Mouse (Mus musculus) left cerebral cortex, postnatal 14 days (tissue): ENCODE results near the gene Cpne5. TPM values are rescaled to one million over a fixed set of nuclear protein-coding genes. Genes with fewer than 3 reads are reported as not detected.

Source experiments
- DNase-seq, 2 experiments: peaks; one replicate each; pipeline ENCODE4 v3.0.0; 2021 to 2022; ENCODE audit warnings: low spot score in 2 of 2, mixed read lengths in 1 of 2
- intact Hi-C: fragments of 180-260 bp; cut with DNase I; formaldehyde crosslinking; loops from one replicate; pipeline ENCODE4 v1.15.1; 2025
- total RNA-seq, 2 experiments: library from RNA; stranded (reverse); gene quantifications; 2 replicates each; pipeline ENCODE4 v1.2.3; 2021

Cpne5 gene
- total RNA-seq, 2 experiments from 2014 or later: 82.0 to 86.5 TPM

DNA sequence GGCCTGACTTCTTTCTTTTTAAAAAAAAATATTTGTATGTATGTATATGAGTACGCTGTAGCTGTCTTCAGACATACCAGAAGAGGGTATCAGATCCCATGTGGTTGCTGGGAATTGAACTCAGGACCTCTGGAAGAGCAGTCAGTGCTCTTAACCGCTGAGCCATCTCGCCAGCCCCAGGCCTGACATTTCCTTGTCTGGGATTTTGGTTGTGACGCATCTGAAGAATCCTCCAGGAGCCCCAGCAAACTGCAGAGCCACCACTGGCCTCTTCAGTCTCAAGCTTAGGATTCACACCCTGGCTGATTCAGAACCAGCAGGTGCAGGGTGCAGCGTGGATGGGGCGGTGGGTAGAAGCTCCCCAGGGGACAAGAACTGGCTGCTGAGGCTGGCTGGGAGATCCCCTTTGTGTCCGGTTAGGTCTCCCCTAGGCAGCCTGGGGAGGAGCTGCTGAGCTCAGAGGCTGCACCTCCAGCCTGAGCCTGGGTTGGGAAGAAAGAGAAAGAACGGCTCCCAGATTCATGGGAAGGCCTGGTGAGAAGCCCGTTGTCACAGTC lies 59.4 kb downstream of the Cpne5 start:
- intact Hi-C loops: no loop called here
- no peak for DNase-seq

DNA sequence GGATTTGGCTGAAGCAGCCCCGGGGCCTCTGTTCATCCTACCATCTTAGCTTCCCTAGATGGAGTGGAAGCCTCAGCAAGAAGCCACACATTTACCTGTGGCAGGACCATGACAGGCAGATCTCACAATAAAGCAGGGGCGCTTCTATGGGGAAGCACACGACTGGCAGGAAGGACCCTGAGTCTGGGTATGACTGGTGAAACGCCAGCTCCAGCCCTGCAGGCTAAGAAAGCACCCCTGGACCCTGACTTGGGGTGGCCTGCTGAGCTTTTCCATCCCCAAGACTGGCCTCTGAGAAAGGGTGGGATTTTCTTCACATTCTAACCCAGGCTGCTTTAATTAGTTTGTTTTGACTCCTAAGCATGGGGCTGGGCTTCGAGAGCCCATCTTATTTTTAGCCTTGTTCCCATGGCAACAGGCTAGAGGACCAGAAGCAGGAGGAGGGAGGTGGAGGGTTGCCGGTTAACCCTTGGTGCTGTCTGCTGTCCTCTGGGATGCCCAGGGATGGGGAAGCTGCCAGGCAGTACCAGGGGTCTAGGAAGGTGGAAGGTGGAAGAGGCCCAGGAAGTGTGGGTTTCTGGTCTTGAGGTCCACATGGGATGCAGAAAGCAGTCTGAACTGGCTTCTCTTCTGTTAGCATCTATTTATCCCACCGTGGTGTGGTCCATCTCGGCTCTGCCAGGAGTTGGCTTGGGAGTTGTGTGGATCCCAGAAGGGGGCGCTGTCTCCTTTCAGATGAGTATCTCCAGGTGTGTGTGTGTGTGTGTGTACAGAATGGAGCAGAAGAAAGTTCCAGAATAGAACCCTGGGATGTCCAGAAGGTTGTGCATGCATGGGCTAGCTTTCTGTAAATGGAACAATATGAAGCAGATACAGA lies 61.3 kb downstream of the Cpne5 start:
- intact Hi-C loops: loop anchor here (2.0 kb wide), 1 partner anchor 72 kb away; no protein-coding TSS in a partner anchor
- DNase-seq: peak; percentile 89 to 94

DNA sequence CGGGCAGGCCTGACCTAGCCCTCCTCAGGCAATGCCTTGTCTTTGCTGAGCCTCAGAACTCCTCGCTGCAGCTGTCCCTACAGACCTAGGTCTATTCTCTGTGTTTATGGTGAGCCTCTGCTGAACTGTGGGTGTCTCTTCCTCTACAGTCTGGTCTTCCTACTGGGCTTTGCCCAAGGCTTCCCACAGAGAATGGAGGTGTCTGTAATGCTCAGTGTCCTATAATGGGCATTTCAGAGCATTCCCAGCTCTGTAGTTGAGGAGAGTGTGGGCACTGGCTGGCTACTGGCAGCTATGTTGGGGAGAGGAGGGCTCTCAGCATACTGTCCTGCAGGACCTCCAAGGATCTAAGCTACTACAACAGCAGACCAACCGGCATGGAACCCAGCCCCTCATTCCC lies 62.3 kb downstream of the Cpne5 start:
- no peak for DNase-seq
- intact Hi-C loops: loop anchor here (2.0 kb wide), 1 partner anchor 73 kb away; no protein-coding TSS in a partner anchor

DNA sequence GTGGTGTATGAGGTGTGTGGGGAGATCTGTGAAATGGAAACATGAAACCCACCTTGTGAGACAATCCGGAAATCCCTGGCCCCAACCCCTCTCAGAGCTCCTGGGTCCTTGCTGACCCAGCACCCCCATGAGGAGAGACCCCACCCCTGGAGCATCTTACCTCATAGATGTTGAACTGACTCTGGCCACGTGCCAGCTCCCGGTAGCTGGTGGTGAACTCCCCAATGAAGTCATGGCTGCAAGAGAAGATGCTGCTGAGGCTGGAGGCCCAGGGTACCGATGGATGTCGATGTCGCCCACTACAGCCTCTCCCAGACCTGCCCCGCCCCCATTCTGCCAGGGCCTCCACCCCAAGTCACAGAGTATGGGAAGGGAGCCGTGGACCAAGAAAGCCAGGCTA lies 64.8 kb downstream of the Cpne5 start:
- intact Hi-C loops: loop anchor here (5.0 kb wide), 2 partner anchors 76 to 186 kb away; no protein-coding TSS in a partner anchor

DNA sequence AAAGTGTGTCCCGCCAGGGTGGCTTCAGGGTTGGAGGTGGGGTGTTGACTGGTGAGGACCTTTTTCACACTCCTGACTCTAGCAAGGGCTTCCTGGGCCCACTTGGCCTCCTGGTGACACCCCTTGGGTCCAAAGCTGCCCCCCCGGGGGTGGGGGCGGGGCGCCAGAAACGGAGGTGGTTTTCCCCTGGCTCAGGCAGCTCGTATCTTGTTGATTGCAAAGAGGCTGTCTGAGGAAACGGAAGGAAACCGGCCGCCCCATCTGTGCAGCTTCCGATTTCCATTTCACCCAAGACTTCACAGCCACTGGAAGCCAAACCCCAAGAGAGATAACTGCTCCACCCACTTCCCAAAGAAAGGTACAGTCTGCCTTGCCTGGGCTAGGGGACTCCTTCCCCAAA lies 65.9 kb downstream of the Cpne5 start:
- intact Hi-C loops: loop anchor here (5.0 kb wide), 2 partner anchors 75 to 185 kb away; no protein-coding TSS in a partner anchor
- no peak for DNase-seq

More for the DNA sequence above, 64.8 kb downstream of the Cpne5 start:
- DNase-seq: no peak

DNA sequence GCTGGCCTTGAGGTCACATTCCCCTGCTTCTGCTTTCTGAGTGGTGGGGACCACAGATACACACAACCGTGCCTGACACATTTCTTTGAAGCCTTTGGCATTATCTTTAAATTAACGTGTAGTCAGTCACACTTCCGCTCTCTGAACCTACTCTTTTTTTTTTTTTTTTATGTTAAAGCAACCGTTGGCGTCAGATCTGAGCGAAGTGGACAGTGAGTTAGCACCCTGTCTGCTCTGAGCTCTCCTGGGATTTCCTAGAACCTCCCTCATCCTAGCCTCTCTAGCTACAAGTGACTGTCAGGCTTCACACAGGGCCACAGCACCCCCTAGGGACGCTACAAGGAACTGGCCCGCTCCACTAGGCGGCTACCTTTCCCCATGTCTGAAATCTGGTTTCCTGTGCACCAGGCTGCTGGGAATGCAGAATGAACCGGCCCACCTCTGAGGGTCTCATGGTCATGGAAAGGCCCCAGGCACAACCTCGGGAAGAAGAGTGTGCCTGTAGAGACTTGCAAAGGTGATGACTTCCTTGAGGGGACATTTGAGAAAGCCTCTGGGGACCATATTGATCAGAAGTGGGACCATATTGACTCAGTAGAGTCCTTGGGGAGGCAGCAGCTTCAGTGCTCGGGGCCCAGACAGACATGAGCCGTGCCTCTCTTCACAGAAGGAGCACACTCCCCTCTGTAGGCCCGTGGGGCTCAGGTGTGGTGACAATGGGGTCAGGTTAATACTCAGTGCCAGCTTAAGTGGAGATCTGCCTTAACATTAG lies 66.8 kb downstream of the Cpne5 start:
- intact Hi-C loops: loop anchor here (2.0 to 5.0 kb wide), 3 partner anchors 74 to 184 kb away; no protein-coding TSS in a partner anchor
- DNase-seq: peak; percentile 84 to 86

DNA sequence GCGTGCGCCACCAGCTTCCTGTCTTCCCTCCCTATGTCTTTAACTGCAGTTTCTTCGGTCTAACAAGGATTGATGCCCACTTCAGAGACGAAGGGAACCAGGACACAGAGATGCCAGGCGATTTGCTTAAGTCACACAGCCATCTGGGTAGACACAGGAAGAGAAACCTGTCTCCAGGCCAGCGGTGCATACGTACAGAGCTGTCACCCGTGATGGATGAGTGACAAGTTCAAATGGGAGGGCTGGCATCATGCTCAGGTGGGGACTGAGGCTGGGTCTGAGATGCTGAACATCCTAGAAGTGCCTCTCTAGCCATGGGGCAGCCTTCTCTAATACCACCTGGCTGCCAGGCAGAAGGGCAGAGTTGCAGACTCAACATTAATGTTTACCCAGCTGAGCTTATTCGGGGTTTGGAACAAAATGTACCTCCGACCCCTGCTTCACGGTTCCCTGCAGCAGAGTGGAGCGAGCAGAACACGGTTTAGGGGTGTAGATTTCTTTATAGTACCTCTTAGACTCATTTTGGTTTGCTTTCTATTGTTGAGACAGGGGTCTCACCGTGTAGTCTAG lies 67.5 kb downstream of the Cpne5 start:
- intact Hi-C loops: loop anchor here (2.0 to 5.0 kb wide), 3 partner anchors 73 to 183 kb away; no protein-coding TSS in a partner anchor

DNA sequence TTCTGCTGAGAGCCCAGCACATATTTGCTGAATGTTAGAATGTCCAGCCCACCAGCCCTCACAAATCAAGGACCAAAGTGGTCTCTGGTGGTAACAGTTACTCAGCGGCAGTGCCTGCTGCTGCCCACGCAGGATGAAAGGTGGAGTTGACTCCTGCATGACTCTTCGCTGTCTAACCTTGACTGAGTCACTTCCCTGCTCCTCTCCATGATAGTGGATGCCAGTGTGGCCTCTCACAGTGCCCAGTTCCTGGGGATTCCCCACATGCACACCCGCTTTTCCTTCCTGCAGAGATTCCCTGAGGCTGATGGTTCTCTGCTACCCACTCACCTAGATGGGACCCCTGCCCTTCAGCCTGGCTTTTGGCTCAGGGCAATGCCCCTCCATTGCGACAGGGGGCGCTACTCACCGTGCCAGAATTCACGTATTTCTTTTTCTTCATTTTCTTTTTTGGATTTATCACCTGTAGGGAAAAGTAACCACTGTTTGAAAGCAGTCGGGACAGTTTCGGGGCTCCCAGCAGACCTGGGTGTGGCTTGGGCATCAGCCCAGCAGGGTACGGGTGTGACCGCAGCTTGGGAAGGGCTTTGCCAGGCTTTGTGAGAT lies 68.9 kb downstream of the Cpne5 start:
- intact Hi-C loops: no loop called here
- no peak for DNase-seq

More for the DNA sequence above, 67.5 kb downstream of the Cpne5 start:
- no peak for DNase-seq

DNA sequence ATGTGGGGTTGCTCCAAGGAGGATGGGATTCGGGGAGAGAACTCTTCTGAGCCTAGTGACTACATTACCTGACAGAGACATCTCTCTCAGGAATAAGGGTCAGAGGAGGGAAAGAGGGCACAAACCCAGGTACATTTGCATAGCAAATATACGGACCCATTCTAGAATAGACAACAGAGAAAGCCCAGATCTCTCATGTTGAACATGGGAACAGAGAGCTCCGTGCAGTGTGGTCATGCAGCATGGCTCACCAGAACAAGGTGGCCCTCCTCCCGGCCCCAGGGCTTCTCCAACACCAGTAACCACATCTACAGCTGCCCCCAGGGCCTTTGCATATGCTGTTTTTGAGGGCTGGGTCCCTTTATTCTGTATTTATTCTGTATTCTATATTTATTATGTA lies 69.5 kb downstream of the Cpne5 start:
- no peak for DNase-seq
- intact Hi-C loops: no loop called here

DNA sequence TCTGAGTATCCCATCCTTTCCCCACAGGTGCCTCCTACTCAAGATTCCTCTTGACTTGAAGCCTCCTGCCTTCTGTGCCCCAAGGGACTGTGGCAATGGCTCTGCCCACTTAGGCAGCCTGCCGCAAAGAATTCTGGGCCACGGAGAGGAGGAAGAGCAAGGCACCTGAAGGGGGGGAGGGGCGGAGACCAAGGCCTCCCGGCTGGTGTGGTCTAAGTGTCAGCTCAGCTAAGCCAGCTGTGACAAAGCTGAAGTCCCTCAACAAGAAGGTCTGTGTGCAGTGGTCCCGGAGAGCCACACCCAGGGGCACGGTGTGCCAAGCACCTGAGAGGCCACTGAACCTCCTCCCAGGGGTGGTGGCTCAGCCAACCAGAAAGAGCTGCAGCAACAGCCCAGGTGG lies 70.6 kb downstream of the Cpne5 start:
- intact Hi-C loops: no loop called here

DNA sequence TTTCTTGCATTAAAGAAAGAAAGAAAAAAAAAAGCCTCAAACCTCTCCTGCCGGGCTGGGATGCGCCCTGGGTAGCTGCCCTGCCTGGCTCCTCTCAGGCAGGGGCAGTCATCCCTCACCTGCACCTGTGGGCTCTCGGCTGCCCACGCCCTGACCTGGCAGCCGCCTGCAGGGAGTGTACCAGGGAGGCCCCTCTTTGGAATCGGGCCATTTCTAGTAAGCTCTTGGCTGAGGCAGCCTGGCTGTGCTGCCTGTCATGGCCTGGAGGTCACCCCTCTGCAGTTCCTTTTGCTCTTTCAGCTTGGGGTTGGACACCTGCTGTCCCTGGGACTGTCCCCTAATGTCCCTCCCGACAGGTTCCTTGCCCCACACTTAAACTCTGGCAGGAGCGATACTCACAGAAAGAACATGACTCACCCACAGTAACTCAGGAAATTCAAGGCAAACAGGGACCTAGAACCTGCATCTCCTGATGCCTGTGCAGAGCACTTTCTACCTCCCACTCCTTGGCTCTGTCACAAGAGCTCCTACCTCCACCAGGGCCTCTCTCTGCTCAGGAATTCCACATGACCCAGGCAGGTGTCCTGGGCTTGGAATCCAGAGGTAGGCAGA lies 71.9 kb downstream of the Cpne5 start:
- intact Hi-C loops: no loop called here

More for the DNA sequence above, 70.6 kb downstream of the Cpne5 start:
- no peak for DNase-seq

DNA sequence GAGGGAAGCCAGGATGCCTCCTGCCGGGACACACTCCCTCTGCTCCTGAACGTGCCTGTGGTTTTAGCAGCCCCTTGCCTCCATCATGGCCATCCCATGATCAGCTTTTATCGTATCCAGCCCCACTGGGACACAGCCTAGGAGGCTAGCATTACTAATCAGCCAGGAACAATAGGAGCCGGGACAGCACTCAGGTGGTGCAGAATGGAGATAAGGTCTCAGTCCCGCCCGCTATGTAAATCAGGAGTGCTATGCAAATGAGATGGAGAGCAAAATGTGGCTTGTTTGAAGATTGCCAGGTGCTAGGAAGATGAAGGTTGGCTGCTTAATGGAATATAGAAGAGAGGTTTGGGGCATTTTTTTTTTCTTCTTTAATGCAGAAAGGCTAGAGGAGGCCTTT lies 72.5 kb downstream of the Cpne5 start:
- no peak for DNase-seq
- intact Hi-C loops: no loop called here

More for the DNA sequence above, 71.9 kb downstream of the Cpne5 start:
- DNase-seq: no peak

DNA sequence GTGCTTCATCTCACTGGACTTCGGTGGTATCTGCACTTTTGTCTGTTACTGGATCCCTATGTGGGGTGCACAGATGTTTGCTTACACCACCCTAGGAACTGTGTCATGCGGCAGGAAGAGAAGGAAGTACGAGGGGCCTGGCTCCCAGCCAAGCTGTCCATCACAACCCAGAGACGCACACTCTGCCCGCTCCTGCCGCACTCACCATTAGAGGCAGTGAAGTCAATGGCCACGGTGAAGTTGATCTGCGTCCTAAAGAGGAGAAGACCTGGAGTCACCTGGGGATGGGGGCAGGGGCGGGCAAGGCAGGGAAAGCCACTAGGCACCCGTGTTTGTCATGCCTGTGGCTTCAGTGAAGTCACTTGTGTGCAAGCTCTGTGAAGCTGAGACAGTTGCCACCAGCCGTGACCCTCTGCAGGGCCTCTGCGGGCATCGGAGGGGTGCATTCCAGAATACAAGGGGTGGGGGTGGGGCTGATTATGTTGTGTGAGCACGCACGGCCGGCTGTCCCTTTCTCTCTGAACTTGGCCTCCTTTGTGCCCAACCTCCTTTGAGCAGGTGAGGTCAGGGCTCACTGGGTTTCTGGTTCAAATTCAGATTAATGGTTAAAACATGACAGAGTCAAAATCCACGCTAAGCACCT lies 73.4 kb downstream of the Cpne5 start:
- peak; percentile 52 to 60 for DNase-seq
- intact Hi-C loops: no loop called here

DNA sequence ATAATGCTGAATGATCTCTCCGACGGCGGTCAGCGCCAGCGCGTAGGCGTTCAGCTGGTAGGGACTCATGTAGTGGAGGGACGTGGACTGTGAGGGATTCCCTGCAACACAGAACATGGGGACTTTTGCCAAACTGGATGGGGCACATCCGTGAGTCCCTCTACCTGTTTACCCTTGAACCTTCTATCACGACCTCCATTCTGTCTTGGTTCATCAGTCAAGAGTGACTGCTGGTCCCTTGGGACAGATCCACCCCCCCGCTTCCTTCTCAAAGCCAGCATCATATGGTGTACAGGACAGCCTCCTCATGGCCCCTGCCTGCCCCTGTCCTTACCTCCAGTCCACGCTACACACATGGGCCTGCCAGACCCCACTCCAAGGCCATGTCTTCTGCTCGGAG lies 75.6 kb downstream of the Cpne5 start:
- no peak for DNase-seq
- intact Hi-C loops: no loop called here

DNA sequence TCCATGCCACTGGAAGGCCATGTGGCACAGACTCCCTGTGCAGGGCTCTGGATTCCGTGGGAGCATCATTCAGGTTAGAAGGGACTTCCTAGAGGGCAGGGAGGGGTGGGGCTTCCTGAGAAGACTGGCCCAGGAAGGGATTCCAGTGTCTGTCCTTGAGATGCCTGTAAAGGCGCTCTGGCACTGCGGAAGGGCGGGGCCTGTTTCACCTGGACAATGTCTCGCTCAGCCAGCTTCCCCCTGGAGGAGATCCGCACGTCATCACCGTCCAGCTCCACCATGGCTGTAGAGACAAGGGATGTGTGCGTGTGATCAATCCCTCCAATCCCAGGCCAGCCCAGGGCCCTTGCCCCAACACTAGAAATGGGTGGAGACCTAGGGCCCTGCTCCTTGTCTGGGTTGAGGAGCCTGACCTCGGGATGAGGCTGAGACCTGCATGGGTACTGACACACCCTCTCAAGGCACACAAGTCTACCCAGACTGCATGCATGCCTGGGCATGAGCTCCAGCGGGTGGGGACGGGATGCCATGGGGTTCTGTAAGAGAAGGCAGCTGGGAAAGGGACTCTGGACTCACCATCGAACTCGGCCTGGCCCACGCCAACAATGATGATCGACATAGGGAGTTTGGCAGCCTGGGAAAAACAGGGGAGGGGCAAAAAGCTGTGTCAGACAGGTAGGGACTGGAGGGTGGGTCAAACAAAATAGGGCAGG lies 78.1 kb downstream of the Cpne5 start:
- no peak for DNase-seq
- intact Hi-C loops: no loop called here

DNA sequence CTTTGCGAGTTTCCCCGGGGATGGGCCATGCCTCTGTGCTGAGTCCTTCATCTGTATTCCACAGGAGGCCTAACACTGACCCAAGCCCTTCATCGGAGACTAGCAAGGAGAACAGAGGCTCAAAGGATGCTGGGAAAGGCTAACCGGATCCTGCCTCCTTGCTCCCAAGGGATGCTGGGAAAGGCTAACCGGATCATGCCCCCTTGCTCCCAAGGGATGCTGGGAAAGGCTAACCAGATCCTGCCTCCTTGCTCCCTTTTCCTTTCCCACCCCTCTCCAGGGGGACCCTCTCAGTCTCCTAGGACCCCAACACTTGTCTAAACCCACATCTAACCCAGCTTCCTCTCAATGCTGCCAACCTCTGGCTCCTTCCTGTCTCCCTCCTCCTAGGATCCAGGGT lies 78.6 kb downstream of the Cpne5 start:
- intact Hi-C loops: no loop called here
- no peak for DNase-seq

DNA sequence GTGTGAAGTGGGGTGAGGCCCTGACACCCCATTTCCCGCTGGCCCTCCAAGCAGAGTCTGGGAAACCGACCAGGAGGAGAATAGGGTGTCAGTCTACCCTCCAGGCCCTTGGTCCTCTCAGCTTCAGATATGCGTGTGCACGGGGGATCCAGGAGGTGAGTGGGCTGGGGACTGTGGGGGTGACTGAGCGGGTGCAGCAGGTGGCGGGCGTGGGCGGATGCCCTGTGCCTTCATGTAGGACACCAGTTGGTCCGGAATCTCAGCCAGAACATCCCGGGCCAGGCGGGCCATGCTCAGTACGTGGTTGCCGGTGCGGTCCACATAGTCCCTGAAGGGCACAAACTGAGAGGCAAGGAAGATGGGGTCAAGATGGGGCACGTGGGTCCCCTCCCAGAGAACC lies 79.1 kb downstream of the Cpne5 start:
- no peak for DNase-seq
- intact Hi-C loops: no loop called here

DNA sequence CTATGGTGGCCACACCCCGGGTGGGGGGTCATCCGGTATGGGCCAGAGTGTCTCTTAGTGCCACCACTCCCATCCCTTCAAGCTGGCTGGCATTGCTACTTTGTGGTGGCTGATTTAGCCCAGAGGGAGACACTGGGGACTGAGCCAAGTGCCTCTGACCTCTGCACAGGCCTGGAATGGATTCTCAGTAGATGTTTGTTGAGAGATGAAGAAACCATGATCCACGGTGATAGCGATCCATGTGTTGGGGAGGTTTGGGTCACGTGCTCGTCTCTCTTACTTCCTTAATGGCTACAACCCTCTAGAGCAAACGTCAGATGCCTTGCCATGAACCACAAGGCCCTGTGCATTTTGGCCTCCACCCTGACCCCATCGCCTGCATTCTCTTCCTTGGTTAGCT lies 81.1 kb downstream of the Cpne5 start:
- DNase-seq: no peak
- intact Hi-C loops: no loop called here
